Mouse (Mus musculus): ENCODE results near the gene Zfp600. TPM values are rescaled to one million over a fixed set of nuclear protein-coding genes. Genes with fewer than 3 reads are reported as not detected.
"Not testable (repeated sequence)": the region's sequence is repeated elsewhere in the genome, so short reads cannot be mapped to it uniquely, and the experiment has no call there.

Gene Zfp600
- polyA plus RNA-seq, 1 experiment from 2014 or later: not detected

GRCm38 (mm10) chr4:146242119-146242518 lies 85.5 kb downstream of the Zfp600 start:
- H3K4me2 ChIP-seq (ENCODE audit: low read depth, low read length); H3K27me3 ChIP-seq (ENCODE audit: control insufficient read depth, insufficient read depth, low read length); ATAC-seq (ENCODE audit: insufficient read depth, low FRiP score); H3K9ac ChIP-seq (ENCODE audit: low read length); H3K9me3 ChIP-seq (replicated peaks; ENCODE audit: control insufficient read depth, low read length); H3K27ac ChIP-seq (ENCODE audit: low read length); H3K4me1 ChIP-seq (ENCODE audit: control insufficient read depth, insufficient read depth, low read length); H3K4me3 ChIP-seq (replicated peaks; ENCODE audit: low read length); H3K36me3 ChIP-seq (ENCODE audit: control insufficient read depth, insufficient read depth, low read length): not testable (repeated sequence)
- WGBS: 64% methylated on average over 5 of the region's 5 CpGs

Other genes with a start within 250 kb of the Zfp600 start
- gene Zfp987, start 59.5 kb upstream of the Zfp600 start, polyA plus RNA-seq (2015; fragmentation: Nextera tagmentation; extraction: Ambion mirVana): 0.22 and 0.26 TPM in 2 replicates

Measured in stomach, embryonic 16.5 days (tissue).